Mouse (Mus musculus) liver, postnatal 0 days (tissue): ENCODE results near the gene Ttc29. TPM values are rescaled to one million over a fixed set of nuclear protein-coding genes. Genes with fewer than 3 reads are reported as not detected.

ENCODE experiments used
- ATAC-seq: fragments of 200-750 bp; cut with Nextera tagmentation; 2 replicates; pipeline ENCODE4 v1.8.0; 2017; ENCODE audit warnings: mild to moderate bottlenecking, moderate library complexity
- DNase-seq: peaks from one replicate; pipeline ENCODE4 v3.0.0-alpha.2; 2016
- H3K27ac ChIP-seq: fragments of 300-500 bp; sonication (generic); 2 replicates; pipeline ENCODE4 v1.5.1; 2014; ENCODE audit warnings: antibody characterized with exemption, moderate library complexity, mild to moderate bottlenecking, low read depth
- H3K27me3 ChIP-seq: fragments of 300-500 bp; sonication (generic); 2 replicates; pipeline ENCODE4 v1.6.1; 2014; ENCODE audit warnings: low read length, control low read depth, mixed read lengths; ENCODE audit not compliant: insufficient read depth
- H3K36me3 ChIP-seq: fragments of 300-500 bp; sonication (generic); replicated peaks from 2 replicates; pipeline ENCODE4 v1.6.1; 2014; ENCODE audit warnings: mild to moderate bottlenecking, control low read depth, low read length, moderate library complexity, mixed read lengths; ENCODE audit not compliant: insufficient read depth
- H3K4me1 ChIP-seq: fragments of 300-500 bp; sonication (generic); 2 replicates; pipeline ENCODE4 v1.6.1; 2014; ENCODE audit warnings: antibody characterized with exemption, mild to moderate bottlenecking, control low read depth; ENCODE audit not compliant: insufficient read depth
- H3K4me2 ChIP-seq: fragments of 300-500 bp; sonication (generic); 2 replicates; pipeline ENCODE4 v1.6.1; 2014; ENCODE audit warnings: low read depth, mild to moderate bottlenecking, low read length, moderate library complexity, mixed read lengths
- H3K4me3 ChIP-seq: fragments of 300-500 bp; sonication (generic); 2 replicates; pipeline ENCODE4 v1.5.1; 2014; ENCODE audit warnings: low read depth, low read length
- H3K9ac ChIP-seq: fragments of 300-500 bp; sonication (generic); replicated peaks from 2 replicates; pipeline ENCODE4 v1.6.1; 2014; ENCODE audit warnings: mild to moderate bottlenecking, moderate library complexity
- H3K9me3 ChIP-seq: fragments of 300-500 bp; sonication (generic); 2 replicates; pipeline ENCODE4 v1.6.1; 2016; ENCODE audit warnings: mild to moderate bottlenecking, control low read depth, low read length, mixed read lengths
- CTCF ChIP-seq: sonication (generic); IDR thresholded peaks from 2 replicates; pipeline ENCODE4 v1.5.1; 2016; ENCODE audit warnings: antibody characterized with exemption, low read depth
- EP300 ChIP-seq: IDR thresholded peaks from 2 replicates; pipeline ENCODE4 v1.6.1; 2016; ENCODE audit warnings: antibody characterized with exemption, low read depth, mild to moderate bottlenecking
- WGBS: fragments of 180-500 bp; shearing (Covaris S2); extraction: QIAGEN DNeasy Blood & Tissue Kit; methylation state at CpG from one replicate; pipeline ENCODE4 v1.1.7; 2014; ENCODE audit not compliant: insufficient replicate concordance; 5-methylcytosine and 5-hydroxymethylcytosine counted together
- polyA plus RNA-seq: library from polyadenylated mRNA; unstranded; fragments of >200 nt; fragmentation: Nextera tagmentation; extraction: Ambion mirVana; gene quantifications from 2 replicates; pipeline ENCODE4 v1.2.1, GENCODE M21; 2015

The Ttc29 gene
- polyA plus RNA-seq, 1 experiment from 2014 or later = not detected

DNA sequence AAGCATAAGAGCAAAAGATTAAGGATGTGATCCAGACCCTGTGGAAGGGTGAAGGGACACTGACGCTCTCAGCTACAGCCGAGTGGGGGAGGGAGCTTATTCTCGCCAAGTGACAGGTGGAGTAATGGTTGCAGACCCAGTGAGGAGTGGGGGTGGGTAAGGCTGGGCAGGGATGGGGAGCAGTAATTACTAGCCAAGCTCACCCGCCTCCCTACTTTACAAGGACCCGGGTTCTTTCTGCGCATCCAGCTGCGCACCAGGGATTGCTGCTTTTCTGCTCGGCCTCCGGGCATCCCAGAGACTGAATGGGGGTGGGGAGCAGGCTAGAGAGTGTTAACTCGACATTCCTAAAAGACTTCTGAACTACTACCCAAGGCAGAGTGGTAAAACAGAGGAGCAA is 213.4 kb downstream of the Ttc29 start:
- peaks cover 48% of the 10 kb centered on the region for H3K27me3 ChIP-seq
- no peak overlapping the region for H3K9ac ChIP-seq
- 6% methylated on average over 10 of the region's 10 CpGs for WGBS
- ATAC-seq = no peak
- H3K4me2 ChIP-seq = no peak overlapping the region
- H3K9me3 ChIP-seq = no peaks in the 10 kb centered on the region
- no peaks in the 10 kb centered on the region for H3K4me1 ChIP-seq
- no peak for DNase-seq
- no peaks in the 10 kb centered on the region for H3K36me3 ChIP-seq
- H3K4me3 ChIP-seq = no peak overlapping the region
- TF ChIP-seq EP300 (no peak), CTCF (no peak)
- H3K27ac ChIP-seq = no peak overlapping the region

DNA sequence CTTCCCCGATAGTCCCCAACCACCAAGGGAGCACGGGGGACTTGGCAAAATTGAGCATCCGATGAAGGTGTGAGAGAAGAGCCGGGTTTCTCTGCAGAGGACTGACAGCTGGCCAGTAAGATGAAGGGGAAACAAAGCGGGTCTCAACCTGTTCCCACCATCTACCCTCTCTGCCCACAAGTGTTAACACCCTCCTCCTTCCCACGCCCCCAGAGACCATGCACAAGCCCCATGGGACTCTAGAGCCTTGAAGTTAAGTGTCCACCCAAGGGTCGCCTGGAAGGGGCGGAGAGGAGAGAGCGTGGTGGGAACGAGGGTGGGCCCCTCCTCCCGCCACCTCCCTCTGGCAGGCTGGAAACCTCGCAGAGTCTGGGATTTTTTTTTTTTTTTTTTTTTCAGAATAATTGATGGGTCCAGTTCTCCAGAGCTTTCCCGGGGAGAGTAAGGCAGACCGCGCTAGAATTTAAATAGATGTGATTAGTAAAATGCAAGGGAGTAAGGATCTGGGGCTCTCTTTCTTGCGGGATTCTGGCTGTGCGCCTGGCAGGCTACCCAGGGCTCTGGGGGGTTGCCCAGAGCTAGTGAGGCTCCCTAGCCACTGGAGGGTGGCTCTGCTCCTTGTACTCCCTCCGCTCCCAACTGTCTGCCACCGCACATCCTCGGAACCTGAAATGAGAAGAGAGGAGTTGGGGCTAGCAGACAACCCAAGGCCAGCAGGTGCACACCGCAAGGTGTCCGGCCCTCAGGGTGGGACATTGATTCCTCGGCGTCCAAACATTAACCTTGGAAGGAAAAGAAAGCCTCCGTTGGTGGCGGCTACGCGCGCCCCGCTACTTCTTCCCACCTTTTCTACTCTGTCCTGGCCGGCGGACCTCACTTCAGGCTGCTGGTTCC is 214.0 kb downstream of the Ttc29 start:
- no peaks in the 10 kb centered on the region for H3K4me1 ChIP-seq
- no peak overlapping the region for H3K27ac ChIP-seq
- no peaks in the 10 kb centered on the region for H3K9me3 ChIP-seq
- DNase-seq (no peak), ATAC-seq (no peak)
- no peak for TF ChIP-seq CTCF
- TF ChIP-seq EP300 = no peak
- H3K4me3 ChIP-seq = no peak overlapping the region
- WGBS = 3% methylated on average over 32 of the region's 32 CpGs
- peaks cover 49% of the 10 kb centered on the region for H3K27me3 ChIP-seq
- H3K36me3 ChIP-seq = no peaks in the 10 kb centered on the region
- no peak overlapping the region for H3K4me2 ChIP-seq
- H3K9ac ChIP-seq = no peak overlapping the region

GRCm38 (mm10) chr8:78427769-78428130 is 214.7 kb downstream of the Ttc29 start:
- WGBS = 2% methylated on average over 8 of the region's 8 CpGs

DNA sequence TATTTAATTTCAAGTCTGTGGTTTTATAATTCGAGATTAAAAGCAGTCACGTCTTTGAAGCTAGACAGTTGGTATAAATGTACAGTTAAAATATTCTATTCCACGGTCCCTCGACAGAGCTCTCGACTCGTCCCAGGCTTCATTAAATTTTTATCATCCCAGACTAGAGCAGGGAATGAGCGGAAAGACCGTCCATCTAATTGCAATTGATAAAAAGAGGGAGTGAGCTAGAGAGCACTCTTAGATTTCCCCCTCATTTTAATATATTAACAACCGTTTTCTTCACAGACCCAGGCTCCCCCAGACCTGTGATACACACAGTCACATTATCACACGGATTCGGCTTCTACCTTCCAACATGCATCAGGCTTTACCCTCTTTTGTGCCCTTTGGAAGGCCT is 215.1 kb downstream of the Ttc29 start:
- Histone ChIP-seq H3K9me3 (no peaks in the 10 kb centered on the region), H3K4me3 (no peak overlapping the region), H3K36me3 (no peaks in the 10 kb centered on the region), H3K27me3 (peaks cover 50% of the 10 kb centered on the region), H3K27ac (no peak overlapping the region), H3K4me1 (no peaks in the 10 kb centered on the region), H3K4me2 (no peak overlapping the region), H3K9ac (no peak overlapping the region)
- TF ChIP-seq EP300 (no peak), CTCF (no peak)
- DNase-seq = no peak
- ATAC-seq = no peak
- 11% methylated on average over 11 of the region's 11 CpGs for WGBS

More at GRCm38 (mm10) chr8:78427769-78428130, 214.7 kb downstream of the Ttc29 start:
- H3K4me3 ChIP-seq = no peak overlapping the region
- H3K27ac ChIP-seq = no peak overlapping the region
- no peak overlapping the region for H3K9ac ChIP-seq
- no peak for DNase-seq
- peaks cover 50% of the 10 kb centered on the region for H3K27me3 ChIP-seq
- no peaks in the 10 kb centered on the region for H3K9me3 ChIP-seq
- H3K4me2 ChIP-seq = no peak overlapping the region
- H3K4me1 ChIP-seq = no peaks in the 10 kb centered on the region
- no peaks in the 10 kb centered on the region for H3K36me3 ChIP-seq
- TF ChIP-seq EP300 (no peak), CTCF (no peak)
- no peak for ATAC-seq

GRCm38 (mm10) chr8:78431356-78431755 is 218.3 kb downstream of the Ttc29 start:
- no peak overlapping the region for H3K4me2 ChIP-seq
- WGBS = 7% methylated on average over 4 of the region's 4 CpGs
- no peak for ATAC-seq
- peak; percentile 52 for DNase-seq
- H3K27ac ChIP-seq = no peak overlapping the region
- no peaks in the 10 kb centered on the region for H3K9me3 ChIP-seq
- no peak overlapping the region for H3K9ac ChIP-seq
- H3K36me3 ChIP-seq = no peaks in the 10 kb centered on the region
- TF ChIP-seq CTCF (no peak), EP300 (no peak)
- H3K4me1 ChIP-seq = no peaks in the 10 kb centered on the region
- H3K27me3 ChIP-seq = peaks cover 72% of the 10 kb centered on the region
- H3K4me3 ChIP-seq = no peak overlapping the region

GRCm38 (mm10) chr8:78432451-78432850 is 219.4 kb downstream of the Ttc29 start:
- no peak overlapping the region for H3K4me2 ChIP-seq
- 32% methylated on average over 1 of the region's 1 CpGs for WGBS
- no peak overlapping the region for H3K9ac ChIP-seq
- no peaks in the 10 kb centered on the region for H3K4me1 ChIP-seq
- H3K27me3 ChIP-seq = peaks cover 72% of the 10 kb centered on the region
- DNase-seq (no peak), ATAC-seq (no peak)
- no peak for TF ChIP-seq CTCF
- no peak for TF ChIP-seq EP300
- no peaks in the 10 kb centered on the region for H3K36me3 ChIP-seq
- no peaks in the 10 kb centered on the region for H3K9me3 ChIP-seq
- no peak overlapping the region for H3K4me3 ChIP-seq
- H3K27ac ChIP-seq = no peak overlapping the region
